ENCODE assay signal across 7 mouse cellular contexts in genomic region chr4:149444964-149445701, GRCm38 (mm10). TPM values are rescaled to one million over a fixed set of nuclear protein-coding genes. Genes with fewer than 3 reads are reported as not detected.
A peak's percentile ranks its signal among the peaks of the same experiment; 100 is the strongest.
DNase-seq lines count a peak whose midpoint lies in the region; ATAC-seq lines count a peak whose summit lies in the region.

No protein-coding gene starts in this region.

- intact Hi-C loops in left cerebral cortex, postnatal 25 days (cut with DNase I), result loop anchor here (1.0 kb wide), 1 partner anchor 19 kb away; the partner anchor contains the start of gene Ube4b

- peaks cover 9% of the 10 kb centered on the region; the same call in 1 of the 2 replicates for H3K4me1 ChIP-seq in intestine, embryonic 15.5 days (replicated peaks)
- H3K4me1 ChIP-seq in midbrain, embryonic 10.5 days, result peaks cover 22% of the 10 kb centered on the region

- no peaks in the 10 kb centered on the region for H3K27me3 ChIP-seq in intestine, embryonic 15.5 days (replicated peaks)
- no peaks in the 10 kb centered on the region for H3K27me3 ChIP-seq in midbrain, embryonic 10.5 days (ENCODE audit: low read depth, poor library complexity, severe bottlenecking)

- WGBS in intestine, embryonic 15.5 days, result under 1% methylated on average over 36 of the region's 36 CpGs
- WGBS in midbrain, embryonic 10.5 days, result under 1% methylated on average over 36 of the region's 36 CpGs

- peak overlapping the region; percentile 75 for H3K4me2 ChIP-seq in intestine, embryonic 15.5 days (replicated peaks)

- peak; percentile 97 for ATAC-seq in intestine, embryonic 15.5 days

- peak overlapping the region; percentile 27 for H3K4me3 ChIP-seq in intestine, embryonic 15.5 days (replicated peaks)
- peak overlapping the region; percentile 52 for H3K4me3 ChIP-seq in midbrain, embryonic 10.5 days

- no peaks in the 10 kb centered on the region for H3K9me3 ChIP-seq in intestine, embryonic 15.5 days
- no peaks in the 10 kb centered on the region for H3K9me3 ChIP-seq in midbrain, embryonic 10.5 days (replicated peaks)

- peak overlapping the region; percentile 54 for H3K9ac ChIP-seq in intestine, embryonic 15.5 days

- peak; percentile 79 to 80 for DNase-seq in adrenal gland, adult 18-20 months (ENCODE audit: low spot score in 2 of 2)
- peak; percentile 97 for DNase-seq in embryo, embryonic 11 days
- peak; percentile 90 for DNase-seq in gastrocnemius, postnatal 25 days
- peak; percentile 85 to 94 for DNase-seq in left cerebral cortex, postnatal 25 days (ENCODE audit: low spot score in 2 of 2)
- peak; percentile 96 for DNase-seq in midbrain, embryonic 10.5 days (ENCODE audit: low spot score)
- DNase-seq in right cerebral cortex, postnatal 4 days, result peak; percentile 82

- no peaks in the 10 kb centered on the region for H3K36me3 ChIP-seq in intestine, embryonic 15.5 days
- H3K36me3 ChIP-seq in midbrain, embryonic 10.5 days, result no peaks in the 10 kb centered on the region

- peak overlapping the region; percentile 94 for H3K27ac ChIP-seq in intestine, embryonic 15.5 days
- H3K27ac ChIP-seq in midbrain, embryonic 10.5 days (replicated peaks), result peak overlapping the region; percentile 95

RNA-seq across cellular contexts. Expression of gene Rbp7, which starts 9.6 kb away (rescaled TPM):
- 10 to 100 TPM; 18.0 to 66.4 TPM for total RNA-seq in adrenal gland, adult 18-20 months (2021)
- 10 to 100 TPM; 17.5 to 23.0 TPM for total RNA-seq in gastrocnemius, postnatal 25 days (2021)
- polyA plus RNA-seq in intestine, embryonic 15.5 days (2015; fragmentation: Nextera tagmentation; extraction: Ambion mirVana), result 1.6 and 1.8 TPM in 2 replicates
- not detected for total RNA-seq in left cerebral cortex, postnatal 25 days (2021)
- not detected in 2 replicates for polyA plus RNA-seq in midbrain, embryonic 10.5 days (2016; fragmentation: Nextera tagmentation; extraction: Ambion mirVana)

RNA-seq across cellular contexts. Expression of gene Ube4b, which starts 18.6 kb away (rescaled TPM):
- 10 to 100 TPM; 59.8 to 71.3 TPM for total RNA-seq in adrenal gland, adult 18-20 months (2021)
- total RNA-seq in gastrocnemius, postnatal 25 days (2021), result 10 to 100 TPM; 32.2 to 36.3 TPM
- polyA plus RNA-seq in intestine, embryonic 15.5 days (2015; fragmentation: Nextera tagmentation; extraction: Ambion mirVana), result 34.3 and 39.0 TPM in 2 replicates
- 100 to 1,000 TPM in 1 of 2 experiments, 10 to 100 TPM in 1; 93.9 to 103 TPM for total RNA-seq in left cerebral cortex, postnatal 25 days (2021)
- 56.2 and 60.9 TPM in 2 replicates for polyA plus RNA-seq in midbrain, embryonic 10.5 days (2016; fragmentation: Nextera tagmentation; extraction: Ambion mirVana)

RNA-seq across cellular contexts. Expression of gene Tmem274, which starts 32.0 kb away (rescaled TPM):
- total RNA-seq in adrenal gland, adult 18-20 months (2021), result not detected
- total RNA-seq in gastrocnemius, postnatal 25 days (2021), result not detected
- 0.38 TPM in 1 of 2 replicates, not detected in the other for polyA plus RNA-seq in intestine, embryonic 15.5 days (2015; fragmentation: Nextera tagmentation; extraction: Ambion mirVana)
- not detected for total RNA-seq in left cerebral cortex, postnatal 25 days (2021)
- 0.41 and 0.55 TPM in 2 replicates for polyA plus RNA-seq in midbrain, embryonic 10.5 days (2016; fragmentation: Nextera tagmentation; extraction: Ambion mirVana)

RNA-seq across cellular contexts. Expression of gene Nmnat1, which starts 39.9 kb away (rescaled TPM):
- 10 to 100 TPM; 17.8 to 19.9 TPM for total RNA-seq in adrenal gland, adult 18-20 months (2021)
- 10 to 100 TPM; 22.8 to 23.4 TPM for total RNA-seq in gastrocnemius, postnatal 25 days (2021)
- polyA plus RNA-seq in intestine, embryonic 15.5 days (2015; fragmentation: Nextera tagmentation; extraction: Ambion mirVana), result 13.3 TPM in 2 replicates
- total RNA-seq in left cerebral cortex, postnatal 25 days (2021), result 1 to 10 TPM; 8.1 to 8.9 TPM
- 16.2 and 18.8 TPM in 2 replicates for polyA plus RNA-seq in midbrain, embryonic 10.5 days (2016; fragmentation: Nextera tagmentation; extraction: Ambion mirVana)

RNA-seq across cellular contexts. Expression of gene Lzic, which starts 39.9 kb away (rescaled TPM):
- total RNA-seq in adrenal gland, adult 18-20 months (2021), result 10 to 100 TPM; 24.7 to 36.0 TPM
- total RNA-seq in gastrocnemius, postnatal 25 days (2021), result 10 to 100 TPM; 12.5 to 13.0 TPM
- polyA plus RNA-seq in intestine, embryonic 15.5 days (2015; fragmentation: Nextera tagmentation; extraction: Ambion mirVana), result 36.3 and 39.9 TPM in 2 replicates
- 10 to 100 TPM; 18.7 to 19.8 TPM for total RNA-seq in left cerebral cortex, postnatal 25 days (2021)
- 48.5 and 48.9 TPM in 2 replicates for polyA plus RNA-seq in midbrain, embryonic 10.5 days (2016; fragmentation: Nextera tagmentation; extraction: Ambion mirVana)

Comparison
In these comparisons a context has a peak if more than half of its experiments do, and no peak if none do; other contexts are left out.
1. Peak in every context shown above with its lines: DNase-seq, ATAC-seq, H3K4me3 ChIP-seq and H3K27ac ChIP-seq.
2. RNA of gene Rbp7, which starts 9.6 kb away (total RNA-seq): 18.0 to 66.4 TPM in adrenal gland, adult 18-20 months and 17.5 to 23.0 TPM in gastrocnemius, postnatal 25 days; not detected in left cerebral cortex, postnatal 25 days; every median in the first group is over 10 times any median in the second.